Mouse (Mus musculus) megakaryocyte, embryonic 14.5 days (primary cell): ENCODE data around the gene Yif1a.

ENCODE experiments used
- FLI1 ChIP-seq: IDR thresholded peaks from 2 replicates; pipeline ENCODE4 v1.6.1; 2012; ENCODE audit warnings: low read length, inconsistent platforms, mixed read lengths
- GATA1 ChIP-seq: IDR thresholded peaks from 3 replicates; pipeline ENCODE4 v1.6.1; 2012; ENCODE audit warnings: mixed read lengths, low read length, inconsistent platforms, borderline replicate concordance

- no peak for TF ChIP-seq GATA1
- TF ChIP-seq FLI1: no peak
Observed at GRCm38 (mm10) chr19:5068570-5069234, 19.6 kb upstream of the Yif1a start.
